18 mouse cellular contexts compared by ENCODE assay signal in genomic region chr7:84231396-84231795, GRCm38 (mm10).
"Had no signal": no experiment of that assay in that cellular context is flagged by ENCODE, and none has a peak within 500 bp of the region (broad histone marks: within the 10 kb centered on the region; RNA-seq: fewer than 3 reads in every experiment).

No protein-coding gene starts in this region.

- H3K9me3 ChIP-seq: kidney, embryonic 15.5 days; limb, embryonic 10.5 days; limb, embryonic 13.5 days; liver, embryonic 13.5 days; megakaryocyte, embryonic 14.5 days; midbrain, embryonic 10.5 days; midbrain, embryonic 13.5 days; neural tube, embryonic 13.5 days had no signal

- H3K4me3 ChIP-seq: kidney, embryonic 15.5 days; limb, embryonic 10.5 days; limb, embryonic 13.5 days; liver, embryonic 13.5 days; megakaryocyte, embryonic 14.5 days; midbrain, embryonic 10.5 days; midbrain, embryonic 13.5 days; myocyte; neural tube, embryonic 13.5 days had no signal

- H3K4me2 ChIP-seq: kidney, embryonic 15.5 days; limb, embryonic 13.5 days; liver, embryonic 13.5 days; midbrain, embryonic 13.5 days; neural tube, embryonic 13.5 days had no signal

- H3K9ac ChIP-seq: kidney, embryonic 15.5 days; limb, embryonic 13.5 days; liver, embryonic 13.5 days; midbrain, embryonic 13.5 days; neural tube, embryonic 13.5 days had no signal

- H3K4me1 ChIP-seq: kidney, embryonic 15.5 days; limb, embryonic 10.5 days; limb, embryonic 13.5 days; liver, embryonic 13.5 days; megakaryocyte, embryonic 14.5 days; midbrain, embryonic 10.5 days; midbrain, embryonic 13.5 days; neural tube, embryonic 13.5 days had no signal

- DNase-seq: kidney, adult 8-10 months; kidney, postnatal 14 days; kidney, postnatal 4 days; liver; liver, embryonic 13.5 days; lung, adult 2 months; lung, postnatal 36 days; thymus, adult 18-20 months; thymus, postnatal 36 days had no signal

- H3K27me3 ChIP-seq: kidney, embryonic 15.5 days; limb, embryonic 13.5 days; liver, embryonic 13.5 days; midbrain, embryonic 13.5 days; neural tube, embryonic 13.5 days had no signal

- H3K27ac ChIP-seq: kidney, embryonic 15.5 days; limb, embryonic 10.5 days; limb, embryonic 13.5 days; liver, embryonic 13.5 days; midbrain, embryonic 10.5 days; midbrain, embryonic 13.5 days; neural tube, embryonic 13.5 days had no signal

- ATAC-seq: midbrain, embryonic 13.5 days; midbrain, embryonic 16.5 days had no signal

- H3K36me3 ChIP-seq: kidney, embryonic 15.5 days; limb, embryonic 10.5 days; limb, embryonic 13.5 days; liver, embryonic 13.5 days; midbrain, embryonic 10.5 days; midbrain, embryonic 13.5 days; neural tube, embryonic 13.5 days had no signal
